Mouse (Mus musculus) C2C12 (cell line): ENCODE measurements around the gene Olig2. TPM values are rescaled to one million over a fixed set of nuclear protein-coding genes. Genes with fewer than 3 reads are reported as not detected.

Source experiments
- H3K27me3 ChIP-seq: one replicate; pipeline ENCODE4 v1.6.1; 2011; ENCODE audit not compliant: control insufficient read depth, insufficient read depth, insufficient read length
- H3K36me3 ChIP-seq: one replicate; pipeline ENCODE4 v1.6.1; 2011; ENCODE audit not compliant: control insufficient read depth, insufficient read depth
- H3K4me3 ChIP-seq: one replicate; pipeline ENCODE4 v1.5.1; 2011; ENCODE audit warnings: mild to moderate bottlenecking, control low read depth; ENCODE audit not compliant: poor library complexity, insufficient read depth, severe bottlenecking
- H3K79me2 ChIP-seq: one replicate; pipeline ENCODE4 v1.6.1; 2011; ENCODE audit not compliant: control insufficient read depth, insufficient read depth
- H3K79me3 ChIP-seq: one replicate; pipeline ENCODE4 v1.6.1; 2011; ENCODE audit warnings: low read depth, control low read depth
- H3ac ChIP-seq: one replicate; pipeline ENCODE3; 2011; ENCODE audit warnings: low read depth; ENCODE audit not compliant: control insufficient read depth, insufficient read length
- CEBPB ChIP-seq: IDR thresholded peaks from one replicate; pipeline ENCODE4 v1.6.1; 2011; ENCODE audit warnings: low read depth, mild to moderate bottlenecking, control low read depth, moderate library complexity
- CTCF ChIP-seq: IDR thresholded peaks from one replicate; pipeline ENCODE4 v1.5.1; 2011; ENCODE audit not compliant: control insufficient read depth, insufficient read depth, insufficient read length
- FOSL1 ChIP-seq: IDR thresholded peaks from one replicate; pipeline ENCODE4 v1.8.0; 2011; ENCODE audit warnings: mild to moderate bottlenecking, low read length; ENCODE audit not compliant: poor library complexity, insufficient read depth, severe bottlenecking
- MAX ChIP-seq: IDR thresholded peaks from one replicate; pipeline ENCODE4 v1.6.1; 2011; ENCODE audit warnings: mild to moderate bottlenecking, control low read depth
- MYOD1 ChIP-seq: IDR thresholded peaks from one replicate; pipeline ENCODE4 v1.6.1; 2011; ENCODE audit warnings: low read depth; ENCODE audit not compliant: control insufficient read depth, insufficient read length
- MYOG ChIP-seq: IDR thresholded peaks from one replicate; pipeline ENCODE4 v1.6.1; 2011; ENCODE audit not compliant: control insufficient read depth, insufficient read length; ENCODE audit errors: extremely low read depth
- USF1 ChIP-seq: IDR thresholded peaks from one replicate; pipeline ENCODE4 v1.6.1; 2011; ENCODE audit warnings: low read depth, mild to moderate bottlenecking, control low read depth, moderate library complexity
- polyA plus RNA-seq: library from polyadenylated mRNA; unstranded; fragments of >200 nt; fragmentation: generic; extraction: Trizol; gene quantifications from one replicate; pipeline ENCODE4 v1.2.1, GENCODE M21; 2012; ENCODE audit warnings: missing spikeins

Gene Olig2
- polyA plus RNA-seq, 1 experiment = not detected

DNA sequence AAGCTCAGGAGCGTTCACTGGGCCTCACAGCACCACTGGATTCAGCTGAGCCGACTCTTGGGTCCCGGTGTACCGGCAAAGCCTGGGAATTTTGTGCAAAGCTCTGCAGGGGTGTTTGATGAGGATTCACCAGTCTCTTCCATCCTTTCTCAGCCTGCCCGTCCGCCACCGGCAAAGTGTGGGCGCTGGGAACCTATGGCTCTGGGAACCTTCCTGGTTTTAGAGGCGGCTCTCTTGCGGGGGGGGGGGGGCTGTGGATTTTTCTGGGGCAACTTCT lies 3.8 kb downstream of the Olig2 start:
- Histone ChIP-seq H3K36me3 (no peaks in the 10 kb centered on the region), H3ac (no peak overlapping the region), H3K4me3 (no peak overlapping the region), H3K79me3 (no peaks in the 10 kb centered on the region), H3K27me3 (peaks cover 95% of the 10 kb centered on the region), H3K79me2 (no peaks in the 10 kb centered on the region)
- TF ChIP-seq CTCF = no peak
- TF ChIP-seq MAX = no peak
- TF ChIP-seq FOSL1 = no peak
- no peak for TF ChIP-seq USF1
- TF ChIP-seq MYOD1 = no peak
- TF ChIP-seq MYOG = no peak
- TF ChIP-seq CEBPB = no peak

DNA sequence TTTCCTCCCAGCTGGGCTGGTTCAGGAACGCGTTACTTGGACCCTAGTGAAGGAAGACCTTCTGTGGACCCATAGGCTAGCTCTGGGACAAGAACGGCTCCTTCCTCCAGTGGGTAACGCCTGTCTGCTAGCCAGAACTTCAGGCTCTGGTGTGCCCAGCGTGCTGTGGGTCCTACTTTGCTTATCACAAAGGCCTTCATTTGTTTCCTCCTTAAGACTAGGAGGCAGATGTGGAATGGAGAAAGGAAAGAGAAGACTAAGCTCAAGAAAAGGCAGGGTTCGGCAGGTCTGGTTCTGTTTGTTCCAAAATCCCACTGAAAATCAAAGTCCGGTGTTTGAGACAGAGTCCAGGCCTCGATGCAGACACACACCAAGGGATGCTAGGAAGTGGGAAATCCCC lies 4.4 kb downstream of the Olig2 start:
- H3K79me3 ChIP-seq = no peaks in the 10 kb centered on the region
- no peaks in the 10 kb centered on the region for H3K36me3 ChIP-seq
- TF ChIP-seq CTCF = no peak
- no peak for TF ChIP-seq USF1
- no peak for TF ChIP-seq MAX
- no peak for TF ChIP-seq MYOG
- TF ChIP-seq FOSL1 = no peak
- no peak for TF ChIP-seq MYOD1
- no peak for TF ChIP-seq CEBPB
- no peaks in the 10 kb centered on the region for H3K79me2 ChIP-seq
- peaks cover 94% of the 10 kb centered on the region for H3K27me3 ChIP-seq
- no peak overlapping the region for H3K4me3 ChIP-seq
- H3ac ChIP-seq = no peak overlapping the region

DNA sequence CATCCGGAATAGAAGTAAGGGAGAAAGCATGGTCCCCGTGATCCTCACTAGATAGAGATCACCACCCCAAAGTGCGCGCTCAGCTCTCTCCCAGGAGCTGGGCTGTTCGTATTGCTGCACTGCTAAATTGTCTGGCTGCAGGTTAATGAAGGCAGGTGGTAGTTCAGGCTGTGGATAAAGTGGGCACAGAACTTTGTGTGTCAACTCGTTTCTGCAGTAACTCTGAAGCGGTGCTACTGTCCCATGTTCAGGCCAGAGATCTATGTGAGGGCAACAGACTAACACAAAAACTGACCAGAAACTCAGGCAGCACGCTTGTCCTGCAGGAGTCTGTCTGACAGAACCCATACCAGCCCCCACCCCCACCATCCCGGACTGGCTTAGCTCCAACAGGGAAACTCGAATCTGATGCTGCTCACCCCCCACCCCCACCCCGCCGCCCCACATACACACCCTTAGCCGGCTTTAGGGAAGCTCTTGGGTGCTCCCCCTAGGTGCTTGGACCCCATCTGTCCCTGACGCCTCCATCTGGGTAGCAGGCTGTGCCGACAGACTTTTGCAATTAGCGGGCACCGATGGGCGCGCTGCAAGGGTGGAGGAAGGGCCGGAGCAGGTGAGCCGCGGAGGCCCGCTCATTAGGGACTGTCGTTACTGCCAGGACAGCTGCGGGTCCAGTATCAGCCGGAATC lies 6.7 kb downstream of the Olig2 start:
- Histone ChIP-seq H3K36me3 (no peaks in the 10 kb centered on the region), H3K4me3 (no peak overlapping the region), H3ac (no peak overlapping the region), H3K79me3 (no peaks in the 10 kb centered on the region), H3K79me2 (no peaks in the 10 kb centered on the region), H3K27me3 (peaks cover 84% of the 10 kb centered on the region)
- TF ChIP-seq MAX (no peak), USF1 (no peak), CEBPB (no peak)

DNA sequence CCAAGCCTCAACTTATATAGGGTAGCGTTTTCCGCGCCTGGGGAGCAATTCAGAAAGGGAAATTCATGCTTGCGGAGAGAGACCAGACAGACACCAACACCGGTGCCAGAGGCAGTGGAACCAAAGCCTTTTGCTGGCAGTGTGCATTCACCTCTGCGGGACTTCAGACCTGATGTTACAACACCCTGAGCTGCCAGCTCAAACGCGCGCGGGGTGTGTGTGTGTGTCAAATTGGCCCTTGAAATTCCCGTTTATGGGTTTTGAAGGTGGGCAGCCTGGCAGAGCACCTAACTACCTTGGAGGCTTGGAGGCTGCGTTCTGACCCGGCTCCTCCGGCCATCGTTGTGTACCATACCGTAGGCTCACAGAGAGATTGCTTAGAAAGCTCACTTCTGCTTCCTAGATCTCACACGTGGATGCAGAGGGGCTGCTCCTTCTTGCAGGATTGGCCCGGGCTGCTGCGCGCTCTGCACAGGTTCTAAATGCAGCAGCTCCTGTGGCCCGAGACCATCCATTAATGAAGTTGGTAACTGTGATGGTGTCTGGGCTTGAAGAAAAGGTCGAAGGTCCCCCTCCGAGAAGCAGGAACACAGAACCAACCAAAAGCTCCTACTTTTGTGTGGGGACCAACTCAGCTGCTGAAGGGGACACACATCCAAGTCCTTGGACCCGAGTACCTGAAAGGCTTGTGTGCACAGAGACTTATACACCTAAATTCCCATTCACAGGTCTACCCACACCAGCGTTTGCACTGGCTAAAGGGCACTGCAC lies 7.4 kb downstream of the Olig2 start:
- Histone ChIP-seq H3ac (no peak overlapping the region), H3K27me3 (peaks cover 84% of the 10 kb centered on the region), H3K79me3 (no peaks in the 10 kb centered on the region), H3K4me3 (no peak overlapping the region), H3K36me3 (no peaks in the 10 kb centered on the region), H3K79me2 (no peaks in the 10 kb centered on the region)
- TF ChIP-seq MYOG (no peak), MAX (no peak), MYOD1 (no peak), FOSL1 (no peak), USF1 (no peak), CEBPB (no peak), CTCF (no peak)

DNA sequence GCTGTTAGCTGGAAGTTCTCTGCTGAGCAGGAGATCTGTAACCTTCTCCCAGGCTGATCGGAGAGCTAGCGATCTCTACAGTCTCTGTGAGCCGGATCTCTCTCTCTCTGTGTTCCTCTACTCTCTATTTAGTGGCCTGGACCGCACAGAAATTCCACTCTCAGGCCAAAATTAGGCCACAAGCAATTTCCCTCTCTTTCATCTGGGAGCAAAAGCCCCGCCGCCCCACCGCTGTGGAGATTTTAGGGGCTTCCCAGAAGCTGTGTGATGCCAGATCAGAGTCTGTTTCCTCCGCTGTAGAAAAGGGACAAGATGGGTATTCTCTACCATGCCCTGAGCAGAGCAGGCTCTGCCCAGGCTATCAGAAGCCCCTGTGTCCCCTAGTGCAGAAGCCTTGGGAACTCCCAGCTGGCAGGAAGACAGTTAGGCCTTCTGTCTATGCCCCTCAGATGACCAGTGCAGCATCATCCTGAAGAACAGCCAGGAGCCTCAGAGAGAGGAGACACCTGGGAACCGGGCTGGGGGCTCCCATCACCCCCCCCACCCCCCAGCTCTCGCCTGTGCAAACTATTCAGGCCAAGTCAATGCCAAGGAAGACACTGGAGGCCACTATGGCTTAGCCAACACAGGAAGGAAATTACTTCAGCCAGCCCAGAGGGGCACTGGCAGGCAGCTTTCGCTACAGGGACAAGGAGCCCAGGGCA lies 8.1 kb downstream of the Olig2 start:
- H3K4me3 ChIP-seq = no peak overlapping the region
- H3K27me3 ChIP-seq = peaks cover 79% of the 10 kb centered on the region
- TF ChIP-seq MYOD1 = no peak
- TF ChIP-seq FOSL1 = no peak
- no peak for TF ChIP-seq CEBPB
- no peak for TF ChIP-seq MAX
- TF ChIP-seq CTCF = no peak

DNA sequence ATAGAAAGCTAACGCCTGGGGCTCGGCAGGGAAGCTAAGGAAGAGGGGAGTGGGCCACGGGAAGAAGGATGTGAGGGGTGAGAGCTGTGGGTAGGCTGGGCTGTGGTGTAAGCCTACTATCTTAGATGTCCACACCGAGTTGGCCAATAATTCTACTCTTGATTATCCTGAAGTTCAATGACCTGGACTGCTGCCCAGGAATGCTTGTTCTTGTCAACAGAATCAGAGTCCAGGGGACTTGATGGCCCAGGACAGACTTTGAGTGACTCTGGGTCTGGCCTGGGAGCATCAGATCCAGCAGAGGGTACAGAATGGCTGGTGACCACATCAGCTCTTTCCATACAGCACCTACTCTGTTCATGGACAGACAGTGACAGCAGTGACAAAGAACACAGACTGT lies 13.8 kb downstream of the Olig2 start:
- TF ChIP-seq MYOG = no peak
- Histone ChIP-seq H3K4me3 (no peak overlapping the region), H3K79me3 (no peaks in the 10 kb centered on the region), H3K27me3 (peaks cover 58% of the 10 kb centered on the region), H3K79me2 (no peaks in the 10 kb centered on the region), H3ac (no peak overlapping the region), H3K36me3 (no peaks in the 10 kb centered on the region)

More for the DNA sequence above, 8.1 kb downstream of the Olig2 start:
- no peaks in the 10 kb centered on the region for H3K79me3 ChIP-seq
- H3K36me3 ChIP-seq = no peaks in the 10 kb centered on the region
- no peak overlapping the region for H3ac ChIP-seq
- no peaks in the 10 kb centered on the region for H3K79me2 ChIP-seq
